Mouse (Mus musculus) embryonic facial prominence, embryonic 14.5 days (tissue): ENCODE measurements around the gene Ces4a. TPM values are rescaled to one million over a fixed set of nuclear protein-coding genes. Genes with fewer than 3 reads are reported as not detected.
"Not testable (repeated sequence)": the region's sequence is repeated elsewhere in the genome, so short reads cannot be mapped to it uniquely, and the experiment has no call there.

ENCODE experiments used
- ATAC-seq: fragments of 200-750 bp; cut with Nextera tagmentation; 2 replicates; pipeline ENCODE4 v1.8.0; 2017; ENCODE audit warnings: low read depth, moderate number of reproducible peaks, moderate TSS enrichment
- DNase-seq: peaks from one replicate; pipeline ENCODE4 v3.0.0-alpha.2; 2015; ENCODE audit warnings: low spot score
- H3K27ac ChIP-seq: fragments of 300-500 bp; sonication (generic); replicated peaks from 2 replicates; pipeline ENCODE4 v1.5.1; 2014; ENCODE audit warnings: low read depth, mild to moderate bottlenecking, low read length, moderate library complexity
- H3K27me3 ChIP-seq: fragments of 300-500 bp; sonication (generic); replicated peaks from 2 replicates; pipeline ENCODE4 v1.6.1; 2014; ENCODE audit warnings: low read length; ENCODE audit not compliant: control insufficient read depth, insufficient read depth
- H3K36me3 ChIP-seq: fragments of 300-500 bp; sonication (generic); 2 replicates; pipeline ENCODE4 v1.6.1; 2014; ENCODE audit warnings: low read length, mixed read lengths; ENCODE audit not compliant: control insufficient read depth, insufficient read depth
- H3K4me1 ChIP-seq: fragments of 300-500 bp; sonication (generic); 2 replicates; pipeline ENCODE4 v1.6.1; 2014; ENCODE audit warnings: antibody characterized with exemption, low read length; ENCODE audit not compliant: control insufficient read depth, insufficient read depth
- H3K4me2 ChIP-seq: fragments of 300-500 bp; sonication (generic); 2 replicates; pipeline ENCODE4 v1.6.1; 2014; ENCODE audit warnings: low read depth, mild to moderate bottlenecking, low read length, moderate library complexity, mixed read lengths
- H3K4me3 ChIP-seq: fragments of 300-500 bp; sonication (generic); 2 replicates; pipeline ENCODE4 v1.5.1; 2014; ENCODE audit warnings: low read depth, mild to moderate bottlenecking, low read length
- H3K9ac ChIP-seq: fragments of 300-500 bp; sonication (generic); 2 replicates; pipeline ENCODE4 v1.6.1; 2014; ENCODE audit warnings: low read depth, mild to moderate bottlenecking, low read length, moderate library complexity, mixed read lengths
- H3K9me3 ChIP-seq: fragments of 300-500 bp; sonication (generic); 2 replicates; pipeline ENCODE4 v1.6.1; 2016; ENCODE audit warnings: low read length; ENCODE audit not compliant: control insufficient read depth
- WGBS: fragments of 180-500 bp; shearing (Covaris S2); extraction: QIAGEN DNeasy Blood & Tissue Kit; methylation state at CpG from one replicate; pipeline ENCODE4 v1.1.7; 2014; 5-methylcytosine and 5-hydroxymethylcytosine counted together
- polyA plus RNA-seq: library from polyadenylated mRNA; unstranded; fragments of >200 nt; fragmentation: Nextera tagmentation; extraction: Ambion mirVana; gene quantifications from 2 replicates; pipeline ENCODE4 v1.2.1, GENCODE M21; 2014

The Ces4a gene
- polyA plus RNA-seq, 1 experiment from 2014 or later = not detected

DNA sequence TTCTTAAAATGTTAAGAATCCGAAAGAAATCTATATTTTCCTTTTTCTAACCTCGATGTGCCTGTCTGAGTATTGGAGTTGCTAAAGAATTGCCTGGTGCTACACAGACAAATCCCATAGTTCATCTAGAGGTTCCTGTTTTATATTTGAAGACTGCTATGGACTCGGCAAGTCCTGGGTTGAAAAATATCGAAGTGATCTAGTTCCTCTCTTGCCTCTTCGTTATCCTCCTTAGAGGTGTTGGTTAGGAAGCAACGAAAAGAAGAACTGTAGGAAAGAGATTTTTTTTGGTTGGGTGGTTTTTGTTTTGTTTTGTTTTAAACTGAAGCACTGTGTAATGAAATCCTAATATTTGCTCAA is 40.4 kb downstream of the Ces4a start:
- Histone ChIP-seq H3K36me3 (peaks cover 21% of the 10 kb centered on the region; the same call in 1 of the 2 replicates), H3K9me3 (no peaks in the 10 kb centered on the region), H3K4me2 (peak overlapping the region; percentile 59), H3K4me1 (peaks cover 8% of the 10 kb centered on the region), H3K9ac (peak overlapping the region; percentile 97), H3K27ac (peak overlapping the region; percentile 99), H3K27me3 (no peaks in the 10 kb centered on the region), H3K4me3 (peak overlapping the region; percentile 89)
- WGBS = 26% methylated on average over 6 of the region's 6 CpGs
- DNase-seq = no peak
- no peak for ATAC-seq

DNA sequence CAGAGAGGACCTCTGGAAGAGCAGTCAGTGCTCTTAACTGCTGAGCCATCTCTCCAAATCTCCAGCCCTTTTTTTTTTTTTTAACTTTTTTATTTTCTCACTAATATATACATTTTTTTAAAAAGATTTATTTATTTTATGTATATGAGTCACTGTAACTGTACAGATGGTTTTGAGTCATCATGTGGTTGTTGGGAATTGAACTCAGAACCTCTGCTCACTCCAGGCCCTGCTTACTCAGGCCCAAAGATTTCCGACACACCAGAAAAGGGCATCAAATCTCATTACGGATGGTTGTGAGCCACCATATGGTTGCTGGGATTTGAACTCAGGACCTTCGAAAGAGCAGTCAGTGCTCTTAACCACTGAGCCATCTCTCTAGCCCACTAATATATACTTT is 43.7 kb downstream of the Ces4a start:
- H3K9me3 ChIP-seq, H3K4me2 ChIP-seq, ATAC-seq, H3K4me3 ChIP-seq, DNase-seq, H3K27ac ChIP-seq, H3K9ac ChIP-seq, H3K4me1 ChIP-seq, H3K27me3 ChIP-seq: not testable (repeated sequence)
- WGBS = 95% methylated on average over 3 of the region's 3 CpGs
- H3K36me3 ChIP-seq = peaks cover 33% of the 10 kb centered on the region

GRCm38 (mm10) chr8:105178211-105178800 is 46.7 kb downstream of the Ces4a start:
- Histone ChIP-seq H3K4me1 (no peaks in the 10 kb centered on the region), H3K4me2 (no peak overlapping the region), H3K9me3 (no peaks in the 10 kb centered on the region), H3K9ac (no peak overlapping the region), H3K27ac (no peak overlapping the region), H3K36me3 (peaks cover 51% of the 10 kb centered on the region), H3K4me3 (no peak overlapping the region), H3K27me3 (no peaks in the 10 kb centered on the region)
- WGBS = 51% methylated on average over 6 of the region's 6 CpGs
- DNase-seq (peak; percentile 63), ATAC-seq (no peak)

DNA sequence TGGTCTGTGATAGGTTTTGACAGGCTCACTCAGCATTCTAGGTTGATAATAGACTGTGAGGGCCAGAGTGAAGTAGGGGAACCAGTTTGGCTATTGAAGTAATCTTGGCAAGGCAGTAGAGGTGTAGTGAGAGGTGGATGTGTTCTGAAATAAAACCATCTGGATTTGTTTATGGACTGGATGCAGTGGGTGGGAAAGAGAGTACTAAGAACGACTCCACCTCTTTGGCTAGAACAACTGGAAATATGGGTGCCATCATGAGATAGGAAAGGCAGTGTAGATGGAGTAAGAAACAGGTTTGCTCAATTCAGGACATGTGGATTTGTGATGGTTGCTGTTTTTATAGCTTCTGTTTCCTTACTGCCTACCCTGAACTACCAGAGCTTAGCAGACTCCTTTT is 50.6 kb downstream of the Ces4a start:
- H3K4me2 ChIP-seq = no peak overlapping the region
- H3K27ac ChIP-seq = no peak overlapping the region
- no peaks in the 10 kb centered on the region for H3K9me3 ChIP-seq
- 46% methylated on average over 1 of the region's 1 CpGs for WGBS
- ATAC-seq = no peak
- no peaks in the 10 kb centered on the region for H3K4me1 ChIP-seq
- DNase-seq = peak; percentile 13
- H3K9ac ChIP-seq = no peak overlapping the region
- H3K27me3 ChIP-seq = no peaks in the 10 kb centered on the region
- peaks cover 28% of the 10 kb centered on the region for H3K36me3 ChIP-seq
- H3K4me3 ChIP-seq = no peak overlapping the region

- peaks cover 21% of the 10 kb centered on the region for H3K36me3 ChIP-seq
- H3K27ac ChIP-seq = no peak overlapping the region
- H3K4me1 ChIP-seq = no peaks in the 10 kb centered on the region
- H3K4me2 ChIP-seq = no peak overlapping the region
- H3K9ac ChIP-seq = no peak overlapping the region
- ATAC-seq (no peak), DNase-seq (no peak)
- H3K9me3 ChIP-seq = no peaks in the 10 kb centered on the region
- WGBS = 61% methylated on average over 1 of the region's 1 CpGs
- H3K27me3 ChIP-seq = no peaks in the 10 kb centered on the region
- H3K4me3 ChIP-seq = no peak overlapping the region
These were observed 54.9 kb downstream of the Ces4a start for GRCm38 (mm10) chr8:105186467-105187005.

GRCm38 (mm10) chr8:105192182-105192581 is 60.6 kb downstream of the Ces4a start:
- no peaks in the 10 kb centered on the region for H3K9me3 ChIP-seq
- H3K9ac ChIP-seq = no peak overlapping the region
- H3K27me3 ChIP-seq = no peaks in the 10 kb centered on the region
- no peak overlapping the region for H3K27ac ChIP-seq
- H3K4me2 ChIP-seq = no peak overlapping the region
- H3K36me3 ChIP-seq = peaks cover 59% of the 10 kb centered on the region
- no peak for ATAC-seq
- H3K4me3 ChIP-seq = no peak overlapping the region
- WGBS = 93% methylated on average over 5 of the region's 5 CpGs
- no peak for DNase-seq
- no peaks in the 10 kb centered on the region for H3K4me1 ChIP-seq

Other genes starting within 250 kb of the Ces4a start
- gene Ces2e, start 205.5 kb upstream of the Ces4a start, polyA plus RNA-seq = 0.28 and 0.33 TPM in 2 replicates
- gene Ces2f, start 184.4 kb upstream of the Ces4a start, polyA plus RNA-seq = 0.07 and 0.26 TPM in 2 replicates
- 1.2 and 3.4 TPM in 2 replicates for gene Ces2g, start 170.1 kb upstream of the Ces4a start, polyA plus RNA-seq
- gene Ces2h, start 130.9 kb upstream of the Ces4a start, polyA plus RNA-seq = not detected in 2 replicates
- not detected in 2 replicates for gene Ces3a, start 83.2 kb upstream of the Ces4a start, polyA plus RNA-seq
- not detected in 2 replicates for gene Ces3b, start 48.0 kb upstream of the Ces4a start, polyA plus RNA-seq
- 104 and 112 TPM in 2 replicates for gene Cbfb, start 38.9 kb downstream of the Ces4a start, polyA plus RNA-seq
- gene D230025D16Rik, start 93.3 kb downstream of the Ces4a start, polyA plus RNA-seq = 25.4 and 27.0 TPM in 2 replicates
- 37.0 and 42.8 TPM in 2 replicates for gene B3gnt9, start 123.4 kb downstream of the Ces4a start, polyA plus RNA-seq
- 21.1 and 23.3 TPM in 2 replicates for gene Tradd, start 132.8 kb downstream of the Ces4a start, polyA plus RNA-seq
- 2.9 and 3.2 TPM in 2 replicates for gene Fbxl8, start 132.8 kb downstream of the Ces4a start, polyA plus RNA-seq
- gene Hsf4, start 138.0 kb downstream of the Ces4a start, polyA plus RNA-seq = 0.38 and 0.49 TPM in 2 replicates
- 5.3 and 5.4 TPM in 2 replicates for gene Nol3, start 144.3 kb downstream of the Ces4a start, polyA plus RNA-seq
- gene 4931428F04Rik, start 158.1 kb downstream of the Ces4a start, polyA plus RNA-seq = 8.1 and 10.6 TPM in 2 replicates
- 7.7 and 8.9 TPM in 2 replicates for gene Exoc3l, start 164.3 kb downstream of the Ces4a start, polyA plus RNA-seq
- 72.2 and 73.8 TPM in 2 replicates for gene E2f4, start 165.9 kb downstream of the Ces4a start, polyA plus RNA-seq
- 5.1 and 7.4 TPM in 2 replicates for gene Elmo3, start 173.8 kb downstream of the Ces4a start, polyA plus RNA-seq
- 1.4 and 2.4 TPM in 2 replicates for gene Lrrc29, start 194.5 kb downstream of the Ces4a start, polyA plus RNA-seq
- 112 and 132 TPM in 2 replicates for gene Tmem208, start 194.6 kb downstream of the Ces4a start, polyA plus RNA-seq
- gene Fhod1, start 216.2 kb downstream of the Ces4a start, polyA plus RNA-seq = 2.4 and 2.7 TPM in 2 replicates
- gene Slc9a5, start 217.0 kb downstream of the Ces4a start, polyA plus RNA-seq = 3.0 and 3.3 TPM in 2 replicates
- gene Plekhg4, start 241.5 kb downstream of the Ces4a start, polyA plus RNA-seq = 0.25 and 0.63 TPM in 2 replicates